Mouse (Mus musculus) midbrain, postnatal 0 days (tissue): ENCODE results near the gene Tcf7l2. TPM values are rescaled to one million over a fixed set of nuclear protein-coding genes. Genes with fewer than 3 reads are reported as not detected.

ENCODE experiments used
- ATAC-seq: fragments of 200-750 bp; cut with Nextera tagmentation; 2 replicates; pipeline ENCODE4 v1.8.0; 2017; ENCODE audit warnings: moderate number of reproducible peaks, mild to moderate bottlenecking, moderate TSS enrichment, moderate library complexity; ENCODE audit not compliant: low FRiP score
- DNase-seq: peaks from one replicate; pipeline ENCODE4 v3.0.0-alpha.2; 2015; ENCODE audit warnings: low spot score
- H3K27ac ChIP-seq: fragments of 300-500 bp; sonication (generic); 2 replicates; pipeline ENCODE4 v1.5.1; 2014; ENCODE audit warnings: low read depth, mild to moderate bottlenecking, low read length, mixed read lengths
- H3K27me3 ChIP-seq: fragments of 300-500 bp; sonication (generic); 2 replicates; pipeline ENCODE4 v1.6.1; 2014; ENCODE audit warnings: low read length, control low read depth, mixed read lengths; ENCODE audit not compliant: insufficient read depth
- H3K36me3 ChIP-seq: fragments of 300-500 bp; sonication (generic); 2 replicates; pipeline ENCODE4 v1.6.1; 2014; ENCODE audit warnings: low read length, control low read depth, mixed read lengths; ENCODE audit not compliant: insufficient read depth
- H3K4me1 ChIP-seq: fragments of 300-500 bp; sonication (generic); 2 replicates; pipeline ENCODE4 v1.6.1; 2014; ENCODE audit warnings: mild to moderate bottlenecking, control low read depth, antibody characterized with exemption, low read length, mixed read lengths; ENCODE audit not compliant: insufficient read depth
- H3K4me2 ChIP-seq: fragments of 300-500 bp; sonication (generic); 2 replicates; pipeline ENCODE4 v1.6.1; 2014; ENCODE audit warnings: low read depth, mild to moderate bottlenecking, low read length, mixed read lengths; ENCODE audit not compliant: poor library complexity, severe bottlenecking
- H3K4me3 ChIP-seq: fragments of 300-500 bp; sonication (generic); 2 replicates; pipeline ENCODE4 v1.5.1; 2014; ENCODE audit warnings: low read depth, mild to moderate bottlenecking, low read length, moderate library complexity
- H3K9ac ChIP-seq: fragments of 300-500 bp; sonication (generic); replicated peaks from 2 replicates; pipeline ENCODE4 v1.6.1; 2014; ENCODE audit warnings: mild to moderate bottlenecking, low read length, moderate library complexity, mixed read lengths; ENCODE audit not compliant: poor library complexity, severe bottlenecking
- H3K9me3 ChIP-seq: fragments of 300-500 bp; sonication (generic); 2 replicates; pipeline ENCODE4 v1.6.1; 2016; ENCODE audit warnings: low read length, control low read depth
- CTCF ChIP-seq: IDR thresholded peaks from 2 replicates; pipeline ENCODE4 v1.5.1; 2016; ENCODE audit warnings: antibody characterized with exemption, mild to moderate bottlenecking
- WGBS: fragments of 180-500 bp; shearing (Covaris S2); extraction: QIAGEN DNeasy Blood & Tissue Kit; methylation state at CpG from one replicate; pipeline ENCODE4 v1.1.7; 2014; 5-methylcytosine and 5-hydroxymethylcytosine counted together
- polyA plus RNA-seq: library from polyadenylated mRNA; unstranded; fragments of >200 nt; fragmentation: Nextera tagmentation; extraction: Ambion mirVana; gene quantifications from 2 replicates; pipeline ENCODE4 v1.2.1, GENCODE M21; 2015
- total RNA-seq: library from RNA; depleted of rRNA; stranded (reverse); fragments of >200 nt; gene quantifications from 2 replicates; pipeline ENCODE4 v1.2.3, GENCODE M21; 2014

Tcf7l2 gene
- total and polyA plus RNA-seq, 2 experiments from 2014 or later = 67.2 to 861 TPM

DNA sequence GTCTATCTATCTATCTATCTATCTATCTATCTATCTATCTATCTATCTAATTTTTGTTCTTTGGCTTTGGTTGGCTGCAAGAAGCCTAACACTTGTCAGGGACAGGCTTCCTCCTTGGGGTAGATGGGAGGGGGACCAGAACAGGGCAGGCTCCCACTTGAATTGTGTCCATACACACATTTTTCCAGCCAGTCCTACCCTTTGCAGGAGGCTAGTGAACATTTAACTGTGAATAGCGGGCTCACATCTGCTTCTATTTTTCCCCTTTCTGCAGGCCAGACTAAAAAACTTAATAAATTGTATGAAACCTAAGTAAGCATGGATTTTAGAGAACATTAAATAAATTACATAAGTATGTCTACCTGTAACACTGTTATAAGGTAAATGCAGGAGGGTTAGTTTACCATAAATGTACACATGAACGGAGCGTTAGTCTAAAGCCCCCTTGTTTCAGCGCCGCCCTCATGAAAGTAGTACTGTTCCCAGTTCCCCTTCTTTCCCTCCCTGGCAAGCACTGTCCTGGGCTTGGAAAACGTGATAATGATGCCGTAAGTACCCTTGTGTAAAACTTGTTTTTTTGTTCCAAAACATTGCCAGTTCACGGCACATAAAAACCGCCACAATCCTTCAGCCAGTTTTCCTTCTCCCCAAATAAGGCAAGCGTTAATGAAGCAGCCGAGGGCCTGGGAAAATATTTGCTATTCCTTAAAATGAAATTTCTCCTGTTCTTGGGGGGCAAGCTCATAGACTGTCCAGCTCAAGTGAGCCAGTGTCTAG is 101.7 kb downstream of the Tcf7l2 start:
- Histone ChIP-seq H3K4me1 (peaks cover 8% of the 10 kb centered on the region), H3K4me2 (no peak overlapping the region), H3K27me3 (no peaks in the 10 kb centered on the region), H3K27ac (0 out of 2 replicates have a peak overlapping the region, but pooled peaks have one; percentile 38), H3K4me3 (no peak overlapping the region), H3K36me3 (no peaks in the 10 kb centered on the region), H3K9me3 (no peaks in the 10 kb centered on the region), H3K9ac (no peak overlapping the region)
- TF ChIP-seq CTCF = no peak
- WGBS = 75% methylated on average over 11 of the region's 11 CpGs
- no peak for ATAC-seq
- DNase-seq = no peak

DNA sequence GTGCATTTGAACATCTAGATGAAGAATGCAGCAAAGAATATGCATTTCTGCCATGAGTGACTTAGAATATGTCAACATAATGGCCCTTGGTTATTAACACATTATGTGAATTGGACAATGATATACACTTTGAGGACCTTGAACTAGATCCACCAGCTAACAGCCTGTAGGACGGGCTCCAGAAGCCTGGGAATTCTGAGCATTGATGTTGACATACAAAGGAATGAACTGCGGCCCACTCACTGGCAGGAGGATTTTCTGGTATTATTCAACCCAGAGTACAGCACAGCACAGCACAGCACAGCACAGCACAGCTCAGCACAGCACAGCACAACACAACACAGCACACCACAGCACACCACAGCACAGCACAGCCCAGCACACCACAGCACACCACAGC is 104.1 kb downstream of the Tcf7l2 start:
- Histone ChIP-seq H3K4me2 (no peak overlapping the region), H3K27me3 (no peaks in the 10 kb centered on the region), H3K9me3 (no peaks in the 10 kb centered on the region), H3K4me1 (peaks cover 9% of the 10 kb centered on the region; the same call in 1 of the 2 replicates), H3K36me3 (no peaks in the 10 kb centered on the region), H3K9ac (no peak overlapping the region), H3K4me3 (no peak overlapping the region), H3K27ac (no peak overlapping the region)
- no peak for ATAC-seq
- WGBS = 43% methylated on average over 2 of the region's 2 CpGs
- DNase-seq = no peak
- no peak for TF ChIP-seq CTCF

DNA sequence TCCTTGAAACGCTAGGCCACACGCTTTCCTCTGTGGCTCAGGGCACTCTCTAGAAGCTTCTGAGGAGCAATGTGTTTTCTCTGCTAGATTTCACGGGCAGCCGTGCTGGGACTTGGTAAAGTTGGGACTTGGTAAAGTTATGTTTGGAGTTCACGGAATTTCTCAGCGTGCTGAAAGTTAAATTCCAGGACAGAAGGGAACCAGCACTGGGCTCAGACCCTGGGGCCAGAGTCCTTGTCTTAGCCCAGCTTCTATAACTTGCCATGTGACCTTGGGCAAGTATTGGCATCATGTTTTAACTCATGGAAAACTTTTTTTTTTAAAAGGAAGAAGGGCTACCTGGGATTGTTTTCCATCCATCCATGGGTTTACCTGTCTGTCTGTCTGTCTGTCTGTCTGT is 104.6 kb downstream of the Tcf7l2 start:
- DNase-seq (no peak), ATAC-seq (no peak)
- Histone ChIP-seq H3K9me3 (no peaks in the 10 kb centered on the region), H3K4me2 (no peak overlapping the region), H3K9ac (no peak overlapping the region), H3K36me3 (no peaks in the 10 kb centered on the region), H3K4me1 (peaks cover 9% of the 10 kb centered on the region; the same call in 1 of the 2 replicates), H3K4me3 (no peak overlapping the region), H3K27me3 (no peaks in the 10 kb centered on the region), H3K27ac (no peak overlapping the region)
- WGBS = 87% methylated on average over 6 of the region's 6 CpGs
- no peak for TF ChIP-seq CTCF

DNA sequence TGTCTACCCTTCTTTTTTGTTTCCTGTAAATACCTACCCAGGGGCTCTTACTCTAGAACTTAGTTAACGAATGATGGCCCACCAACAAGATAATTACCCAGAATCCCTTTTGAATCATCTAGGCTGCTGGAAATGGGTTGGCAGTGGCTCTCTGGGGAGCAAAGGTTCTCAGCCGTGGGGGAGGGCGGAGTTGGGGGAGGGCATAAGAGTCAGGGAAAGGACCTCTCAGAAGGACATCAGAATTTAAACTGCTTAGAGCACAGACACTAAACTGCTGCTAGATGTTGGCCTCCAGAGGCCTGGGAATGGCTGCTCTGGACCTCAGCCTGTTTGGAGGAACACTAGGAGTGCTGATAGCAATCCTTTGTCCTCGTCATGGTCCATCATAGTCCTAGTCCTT is 105.4 kb downstream of the Tcf7l2 start:
- Histone ChIP-seq H3K27me3 (no peaks in the 10 kb centered on the region), H3K9ac (no peak overlapping the region), H3K4me1 (peaks cover 16% of the 10 kb centered on the region), H3K9me3 (no peaks in the 10 kb centered on the region), H3K36me3 (no peaks in the 10 kb centered on the region), H3K4me3 (no peak overlapping the region), H3K4me2 (no peak overlapping the region), H3K27ac (no peak overlapping the region)
- ATAC-seq (no peak), DNase-seq (no peak)
- no peak for TF ChIP-seq CTCF
- WGBS = 70% methylated on average over 4 of the region's 4 CpGs

DNA sequence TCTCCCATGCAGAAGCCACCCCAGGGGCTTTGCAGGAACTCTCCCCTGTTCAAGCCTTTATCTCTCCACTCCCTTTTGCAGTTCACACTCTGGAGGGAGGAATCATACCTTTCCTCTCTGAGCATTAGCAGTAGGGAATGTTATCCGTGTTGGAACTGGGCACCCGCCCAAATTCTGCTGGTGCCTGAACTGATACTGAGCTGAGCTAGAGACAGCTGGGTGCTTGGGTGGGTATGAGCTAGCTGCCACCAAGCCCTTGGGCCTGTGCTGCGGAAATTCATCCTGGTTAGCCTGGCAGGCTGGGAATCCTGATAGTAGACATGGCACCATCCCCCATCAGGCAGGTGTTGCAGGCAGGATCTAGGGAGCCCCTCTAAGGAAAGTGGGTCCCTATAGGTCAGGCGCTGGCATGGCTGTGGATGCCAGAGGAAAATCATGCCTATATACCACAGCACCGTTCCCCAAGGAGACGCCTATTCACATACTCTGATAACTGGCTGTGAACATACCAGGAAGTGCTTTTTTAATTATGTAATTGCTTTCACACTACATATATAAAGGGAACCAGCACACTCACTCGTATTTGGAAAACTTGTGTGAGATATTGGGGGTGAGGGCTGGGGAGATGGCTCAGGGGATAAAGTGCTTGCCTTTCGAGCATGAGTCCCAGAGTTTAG is 108.9 kb downstream of the Tcf7l2 start:
- DNase-seq = peak; percentile 26
- Histone ChIP-seq H3K4me1 (peaks cover 16% of the 10 kb centered on the region), H3K9ac (0 out of 2 replicates have a peak overlapping the region, but pooled peaks have one; percentile 0), H3K36me3 (no peaks in the 10 kb centered on the region), H3K27ac (peak overlapping the region; percentile 7; the same call in 1 of the 2 replicates), H3K4me2 (no peak overlapping the region), H3K4me3 (no peak overlapping the region), H3K27me3 (no peaks in the 10 kb centered on the region), H3K9me3 (no peaks in the 10 kb centered on the region)
- 83% methylated on average over 8 of the region's 8 CpGs for WGBS
- no peak for TF ChIP-seq CTCF
- no peak for ATAC-seq
